Mouse (Mus musculus): ENCODE results near the gene Olfr1477. TPM values are rescaled to one million over a fixed set of nuclear protein-coding genes. Genes with fewer than 3 reads are reported as not detected.

The Olfr1477 gene
- not detected in 2 replicates for polyA plus RNA-seq (2012; ENCODE audit: low replicate concordance)

GRCm38 (mm10) chr19:13500246-13500645 is at the start of gene Olfr1477:
Olfr1477 (plus strand) TSS chr19:13500546.

GRCm38 (mm10) chr19:13455986-13456385 is 44.4 kb upstream of the Olfr1477 start, which contains the start of gene Olfr1472:
Olfr1472 (minus strand) TSS chr19:13456086.

DNA sequence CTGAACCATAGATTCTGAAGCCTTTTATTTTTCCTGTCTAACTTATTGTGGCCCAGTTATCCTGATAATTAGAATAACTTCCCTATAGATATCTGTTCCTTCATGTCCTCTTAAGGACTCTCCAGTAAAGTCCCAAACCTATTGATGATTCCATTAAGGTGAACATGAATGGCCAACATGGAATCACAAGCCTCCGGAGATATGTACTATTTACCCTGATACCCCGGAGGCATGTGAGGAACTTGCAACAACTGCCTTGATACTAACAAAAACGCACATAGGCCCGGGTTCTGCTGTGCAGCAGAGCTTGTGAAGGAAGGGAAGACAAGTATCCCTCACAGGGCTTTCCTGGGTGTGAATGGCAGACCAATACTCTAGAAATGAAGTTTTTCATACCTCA is 31.1 kb upstream of the Olfr1477 start, which contains the start of gene Olfr1474:
TSS of gene Olfr1474 (plus strand) at position 301 of the 400 bp plus-strand sequence.

DNA sequence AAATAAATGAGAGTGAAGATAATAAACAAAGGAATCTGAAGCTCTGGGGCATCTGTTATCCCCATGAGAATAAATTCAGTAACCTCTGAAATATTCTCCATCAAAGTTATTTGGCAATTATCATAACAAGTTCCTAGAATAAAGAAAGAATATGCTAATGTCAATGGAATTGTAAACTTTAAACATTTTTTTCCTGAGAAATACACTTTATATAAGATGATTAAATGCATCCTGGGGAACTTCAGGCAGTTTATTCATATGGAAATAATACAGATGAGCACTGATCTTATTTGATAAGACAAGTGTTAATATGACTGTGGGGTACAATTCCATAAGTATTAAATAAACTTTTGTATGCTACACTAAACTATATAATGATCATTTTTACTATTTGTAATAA is 20.2 kb upstream of the Olfr1477 start, which contains the start of gene Olfr1475:
TSS of gene Olfr1475 (minus strand) at position 101 of the 400 bp plus-strand sequence.

DNA sequence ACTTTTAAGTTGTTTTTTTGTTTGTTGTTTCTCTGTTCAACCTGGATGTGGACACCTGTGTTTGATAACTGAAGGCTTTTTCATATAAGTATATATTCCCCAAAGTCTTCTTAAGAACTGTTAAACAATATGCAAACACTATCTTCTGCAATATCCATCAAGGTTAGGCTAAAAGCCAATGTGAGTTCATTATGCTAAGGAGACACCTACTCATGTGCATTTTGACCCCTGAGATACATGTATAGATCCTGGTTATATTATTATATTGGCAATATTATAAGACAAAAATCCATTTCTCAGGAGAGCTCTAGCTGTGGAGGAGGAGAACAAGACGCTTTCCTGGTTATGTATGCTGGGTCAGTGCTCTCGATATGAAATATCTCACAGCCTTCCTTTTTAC is 27.3 kb downstream of the Olfr1477 start, which contains the start of gene Olfr1480:
TSS of gene Olfr1480 (plus strand) at position 301 of the 400 bp plus-strand sequence.

Other genes with a start within 250 kb of the Olfr1477 start
- gene Olfr1465, start 185.0 kb upstream of the Olfr1477 start, polyA plus RNA-seq (2012; ENCODE audit: low replicate concordance), result not detected in 2 replicates
- gene Olfr1466, start 161.7 kb upstream of the Olfr1477 start, polyA plus RNA-seq (2012; ENCODE audit: low replicate concordance), result not detected in 2 replicates
- gene Olfr1467, start 138.3 kb upstream of the Olfr1477 start, polyA plus RNA-seq (2012; ENCODE audit: low replicate concordance), result not detected in 2 replicates
- not detected in 2 replicates for gene Olfr1469, start 92.7 kb upstream of the Olfr1477 start, polyA plus RNA-seq (2012; ENCODE audit: low replicate concordance)
- not detected in 2 replicates for gene Olfr1471, start 57.1 kb upstream of the Olfr1477 start, polyA plus RNA-seq (2012; ENCODE audit: low replicate concordance)
- not detected in 2 replicates for gene Olfr1472, start 44.5 kb upstream of the Olfr1477 start, polyA plus RNA-seq (2012; ENCODE audit: low replicate concordance)
- gene Olfr1474, start 31.0 kb upstream of the Olfr1477 start, polyA plus RNA-seq (2012; ENCODE audit: low replicate concordance), result not detected in 2 replicates
- gene Olfr1475, start 20.4 kb upstream of the Olfr1477 start, polyA plus RNA-seq (2012; ENCODE audit: low replicate concordance), result not detected in 2 replicates
- gene Olfr1480, start 27.4 kb downstream of the Olfr1477 start, polyA plus RNA-seq (2012; ENCODE audit: low replicate concordance), result not detected in 2 replicates
- not detected in 2 replicates for gene Olfr1484, start 83.0 kb downstream of the Olfr1477 start, polyA plus RNA-seq (2012; ENCODE audit: low replicate concordance)
- gene Olfr1487, start 116.8 kb downstream of the Olfr1477 start, polyA plus RNA-seq (2012; ENCODE audit: low replicate concordance), result 0.04 TPM in 1 of 2 replicates, not detected in the other
- not detected in 2 replicates for gene Olfr1489, start 131.1 kb downstream of the Olfr1477 start, polyA plus RNA-seq (2012; ENCODE audit: low replicate concordance)
- gene Olfr1490, start 150.5 kb downstream of the Olfr1477 start, polyA plus RNA-seq (2012; ENCODE audit: low replicate concordance), result not detected in 2 replicates
- not detected in 2 replicates for gene Olfr1491, start 196.7 kb downstream of the Olfr1477 start, polyA plus RNA-seq (2012; ENCODE audit: low replicate concordance)
- gene Olfr1493-ps1, start 222.7 kb downstream of the Olfr1477 start, polyA plus RNA-seq (2012; ENCODE audit: low replicate concordance), result not detected in 2 replicates
- not detected in 2 replicates for gene Olfr1494, start 239.2 kb downstream of the Olfr1477 start, polyA plus RNA-seq (2012; ENCODE audit: low replicate concordance)